Comparison of ENCODE assay signal across 19 mouse cellular contexts in the genomic region with DNA sequence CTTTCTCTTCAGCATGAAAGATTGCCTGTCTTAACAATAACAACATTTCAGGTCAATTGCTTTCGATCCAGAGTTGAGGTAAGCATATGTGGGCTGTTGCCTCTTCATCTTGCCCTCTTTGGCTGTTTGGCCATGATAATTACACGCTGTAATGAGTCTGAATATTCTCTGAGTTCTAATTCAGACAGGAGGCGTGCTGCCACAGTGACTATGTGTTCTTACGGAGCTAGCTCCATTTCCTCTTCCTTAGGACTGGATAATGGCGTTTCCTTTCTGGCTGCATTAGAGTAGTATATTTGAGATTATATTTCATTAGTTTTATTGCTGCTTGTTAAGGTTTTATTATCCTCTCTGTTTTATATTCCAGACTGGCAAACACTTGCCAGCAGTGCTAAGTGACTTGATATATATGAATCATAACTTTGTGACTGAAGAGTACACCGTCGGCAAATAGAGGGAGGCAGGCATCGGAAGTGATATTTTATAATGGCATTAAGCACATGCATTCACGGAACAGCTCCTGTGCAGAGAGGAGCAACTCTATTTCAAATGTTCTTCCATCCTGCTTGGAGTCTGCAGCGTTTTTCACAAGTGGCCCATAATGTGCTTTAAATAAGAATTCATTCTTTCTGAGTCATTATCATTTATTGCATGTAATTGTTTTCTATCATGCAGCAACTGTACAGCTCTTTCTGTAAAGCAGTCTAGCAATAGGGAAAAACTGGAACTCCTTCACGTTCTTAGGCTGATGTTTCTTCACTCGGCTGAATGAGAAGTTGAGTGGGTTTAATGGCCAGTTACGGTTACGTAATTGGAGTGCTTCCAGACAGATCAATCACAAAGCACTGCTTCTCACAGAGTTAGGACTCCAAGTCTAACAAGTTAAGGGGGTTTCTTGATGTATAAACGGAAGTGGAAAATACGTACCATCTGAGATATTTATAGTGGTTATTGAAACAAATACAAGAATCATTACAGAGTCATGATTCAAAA.
A peak's percentile ranks its signal among the peaks of the same experiment; 100 is the strongest.
DNase-seq lines count a peak whose midpoint lies in the region; ATAC-seq and TF ChIP-seq lines count a peak whose summit lies in the region.
"Had no signal": no experiment of that assay in that cellular context is flagged by ENCODE, and none has a peak within 500 bp of the region (broad histone marks: within the 10 kb centered on the region; RNA-seq: fewer than 3 reads in every experiment).

No protein-coding gene starts in this region.

- intact Hi-C loops in left cerebral cortex, postnatal 36 days (cut with DNase I), result loop anchor here (5.0 to 10.0 kb wide), 2 partner anchors 912 to 1805 kb away; no protein-coding TSS in a partner anchor

- no peaks in the 10 kb centered on the region for H3K27me3 ChIP-seq in forebrain, embryonic 14.5 days (replicated peaks; ENCODE audit: control insufficient read depth, insufficient read depth, low read length)
- H3K27me3 ChIP-seq in forebrain, embryonic 15.5 days, result no peaks in the 10 kb centered on the region
- H3K27me3 ChIP-seq in kidney, postnatal 0 days (ENCODE audit: insufficient read depth, low read length), result no peaks in the 10 kb centered on the region
- peaks cover 11% of the 10 kb centered on the region; the same call in 1 of the 2 replicates for H3K27me3 ChIP-seq in limb, embryonic 15.5 days
- H3K27me3 ChIP-seq: CH12.LX; embryonic facial prominence, embryonic 12.5 days; megakaryocyte, embryonic 14.5 days had no signal

- H3K4me2 ChIP-seq in forebrain, embryonic 14.5 days (ENCODE audit: low read length), result no peak overlapping the region
- H3K4me2 ChIP-seq in forebrain, embryonic 15.5 days (replicated peaks), result no peak overlapping the region
- 0 out of 2 replicates have a peak overlapping the region, but pooled peaks have one; percentile 5 for H3K4me2 ChIP-seq in kidney, postnatal 0 days (ENCODE audit: low read length)
- H3K4me2 ChIP-seq in limb, embryonic 15.5 days, result peak overlapping the region; percentile 12; the same call in 1 of the 2 replicates
- H3K4me2 ChIP-seq: embryonic facial prominence, embryonic 12.5 days had no signal

- no peaks in the 10 kb centered on the region for H3K9me3 ChIP-seq in forebrain, embryonic 14.5 days (replicated peaks; ENCODE audit: control insufficient read depth, low read length)
- H3K9me3 ChIP-seq in forebrain, embryonic 15.5 days, result no peaks in the 10 kb centered on the region
- H3K9me3 ChIP-seq in kidney, postnatal 0 days (replicated peaks; ENCODE audit: low read length), result no peaks in the 10 kb centered on the region
- H3K9me3 ChIP-seq in limb, embryonic 15.5 days, result no peaks in the 10 kb centered on the region
- H3K9me3 ChIP-seq: embryonic facial prominence, embryonic 12.5 days; megakaryocyte, embryonic 14.5 days had no signal

- H3K4me3 ChIP-seq in forebrain, embryonic 14.5 days (ENCODE audit: low read depth, low read length), result no peak overlapping the region
- H3K4me3 ChIP-seq in forebrain, embryonic 15.5 days, result no peak overlapping the region
- no peak overlapping the region for H3K4me3 ChIP-seq in kidney, postnatal 0 days (replicated peaks; ENCODE audit: low read depth, low read length)
- H3K4me3 ChIP-seq in limb, embryonic 15.5 days, result no peak overlapping the region
- H3K4me3 ChIP-seq: embryonic facial prominence, embryonic 12.5 days; forebrain, embryonic 10.5 days; gastrocnemius, adult 2 months; heart, adult 2 months; megakaryocyte, embryonic 14.5 days had no signal

- no peak overlapping the region for H3K9ac ChIP-seq in forebrain, embryonic 14.5 days (ENCODE audit: low read length)
- no peak overlapping the region for H3K9ac ChIP-seq in forebrain, embryonic 15.5 days (replicated peaks)
- H3K9ac ChIP-seq in kidney, postnatal 0 days (ENCODE audit: low read depth, low read length), result no peak overlapping the region
- H3K9ac ChIP-seq in limb, embryonic 15.5 days, result no peak overlapping the region
- H3K9ac ChIP-seq: embryonic facial prominence, embryonic 12.5 days; liver, embryonic 14.5 days had no signal

- H3K4me1 ChIP-seq in forebrain, embryonic 14.5 days (ENCODE audit: control insufficient read depth, insufficient read depth, low read length), result peaks cover 12% of the 10 kb centered on the region
- H3K4me1 ChIP-seq in forebrain, embryonic 15.5 days, result peaks cover 24% of the 10 kb centered on the region
- H3K4me1 ChIP-seq in kidney, postnatal 0 days (replicated peaks; ENCODE audit: insufficient read depth, low read length), result 0 out of 2 replicates have a peak, but pooled peaks cover 5% of the 10 kb centered on the region
- peaks cover 9% of the 10 kb centered on the region; the same call in 1 of the 2 replicates for H3K4me1 ChIP-seq in limb, embryonic 15.5 days

- no peaks in the 10 kb centered on the region for H3K36me3 ChIP-seq in forebrain, embryonic 14.5 days (ENCODE audit: control insufficient read depth, insufficient read depth, low read length)
- H3K36me3 ChIP-seq in forebrain, embryonic 15.5 days, result no peaks in the 10 kb centered on the region
- no peaks in the 10 kb centered on the region for H3K36me3 ChIP-seq in kidney, postnatal 0 days (ENCODE audit: insufficient read depth, low read length)
- no peaks in the 10 kb centered on the region for H3K36me3 ChIP-seq in limb, embryonic 15.5 days
- H3K36me3 ChIP-seq: embryonic facial prominence, embryonic 12.5 days; forebrain, embryonic 10.5 days had no signal

- no peak overlapping the region for H3K27ac ChIP-seq in forebrain, embryonic 14.5 days (ENCODE audit: low read depth, low read length)
- H3K27ac ChIP-seq in forebrain, embryonic 15.5 days (replicated peaks), result no peak overlapping the region
- no peak overlapping the region for H3K27ac ChIP-seq in kidney, postnatal 0 days
- no peak overlapping the region for H3K27ac ChIP-seq in limb, embryonic 15.5 days
- H3K27ac ChIP-seq: embryonic facial prominence, embryonic 12.5 days; gastrocnemius, adult 2 months; heart, adult 2 months; liver, embryonic 14.5 days had no signal

- WGBS in forebrain, embryonic 14.5 days, result 63% methylated on average over 16 of the region's 16 CpGs
- 54% methylated on average over 16 of the region's 16 CpGs for WGBS in forebrain, embryonic 15.5 days
- WGBS in kidney, postnatal 0 days, result 29% methylated on average over 16 of the region's 16 CpGs
- WGBS in limb, embryonic 15.5 days, result 25% methylated on average over 16 of the region's 16 CpGs

- peak; percentile 54 for DNase-seq in forebrain, embryonic 14.5 days (ENCODE audit: low spot score)
- DNase-seq in kidney, postnatal 0 days (ENCODE audit: low spot score), result peak; percentile 33
- DNase-seq in kidney, postnatal 36 days, result no peak
- peak; percentile 4 for DNase-seq in brain, adult 2 months (ENCODE audit: low read depth, low spot score)
- no peak for DNase-seq in left cerebral cortex, postnatal 36 days (ENCODE audit: low spot score in 2 of 2)
- no peak for DNase-seq in c-Kit-positive CD71-positive TER-119-positive erythroid progenitor cells, embryonic 14.5 days (ENCODE audit: low spot score)
- DNase-seq: adrenal gland, postnatal 25 days; gastrocnemius, adult 2 months; heart, adult 2 months; kidney, postnatal 25 days; right cerebral cortex, postnatal 14 days; thymus, postnatal 4 days had no signal

- no peak for ATAC-seq in forebrain, embryonic 14.5 days
- ATAC-seq in forebrain, embryonic 15.5 days (replicated peaks), result no peak
- no peak for ATAC-seq in kidney, postnatal 0 days (replicated peaks; ENCODE audit: low FRiP score, low read depth)
- no peak for ATAC-seq in limb, embryonic 15.5 days (ENCODE audit: insufficient number of reproducible peaks, low FRiP score, low TSS enrichment, low read depth)

- TF ChIP-seq CTCF in kidney, postnatal 0 days (IDR thresholded peaks at IDR 0.05; ENCODE audit: low read depth), result no peak; the same call in 1 of the 2 replicates

Comparison
In these comparisons a context has a peak if more than half of its experiments do, and no peak if none do; other contexts are left out.
1. DNase-seq: peak in forebrain, embryonic 14.5 days (single experiment), kidney, postnatal 0 days (single experiment) and brain, adult 2 months (single experiment); none in kidney, postnatal 36 days (0 of 2), left cerebral cortex, postnatal 36 days (0 of 2) and c-Kit-positive CD71-positive TER-119-positive erythroid progenitor cells, embryonic 14.5 days (single experiment).
2. H3K4me2 ChIP-seq: peak in kidney, postnatal 0 days (single experiment) and limb, embryonic 15.5 days (single experiment); none in forebrain, embryonic 14.5 days (single experiment) and forebrain, embryonic 15.5 days (single experiment).